Mouse (Mus musculus): ENCODE measurements around the gene Ctsa. TPM values are rescaled to one million over a fixed set of nuclear protein-coding genes. Genes with fewer than 3 reads are reported as not detected.
"Not testable (repeated sequence)": the region's sequence is repeated elsewhere in the genome, so short reads cannot be mapped to it uniquely, and the experiment has no call there.

Gene Ctsa
- total RNA-seq, 2 experiments from 2014 or later, result 89.5 to 96.2 TPM

DNA sequence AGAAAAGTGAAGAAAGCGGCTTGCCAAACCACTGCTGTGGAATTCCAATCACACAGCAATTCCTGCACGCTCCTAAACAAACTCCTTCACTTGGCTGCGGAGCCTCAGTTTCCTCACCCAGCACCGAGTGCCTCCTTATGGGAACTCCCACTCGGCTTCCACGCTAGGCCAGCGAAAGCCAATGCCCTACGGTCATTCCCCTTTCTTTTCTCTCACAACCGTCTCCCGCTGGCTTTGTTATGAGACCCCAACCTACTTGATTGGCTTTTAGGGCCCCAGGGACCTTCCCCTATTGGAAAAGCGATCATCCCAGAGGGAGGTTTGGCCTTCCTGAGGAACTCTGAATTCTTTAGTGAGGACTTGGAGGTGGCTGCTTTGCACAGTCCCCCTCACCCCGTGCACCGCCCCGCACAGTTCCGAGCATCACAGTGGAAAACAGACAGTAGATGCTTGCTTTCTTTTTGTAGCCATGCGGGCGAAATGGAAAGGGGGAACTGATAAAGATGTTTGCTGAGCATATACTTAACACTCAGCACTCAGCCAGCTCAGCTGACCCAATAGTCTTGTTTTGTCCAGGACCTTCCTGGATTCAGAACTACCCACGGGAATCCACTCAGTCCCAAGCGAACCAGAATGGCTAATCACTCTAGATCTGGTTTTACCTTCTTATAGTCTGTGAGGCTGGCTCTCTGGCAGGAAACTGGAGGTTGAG is 25.3 kb downstream of the Ctsa start:
- peak overlapping the region; percentile 60 for H3K4me3 ChIP-seq
- no peak for DNase-seq (ENCODE audit: extremely low spot score in 1 of 2, low spot score in 2 of 2)
- TF ChIP-seq CTCF (IDR thresholded peaks at IDR 0.05), result no peak
- peak overlapping the region; percentile 5; the same call in 1 of the 2 replicates for H3K27ac ChIP-seq
- intact Hi-C loops (cut with DNase I), result no loop called here

DNA sequence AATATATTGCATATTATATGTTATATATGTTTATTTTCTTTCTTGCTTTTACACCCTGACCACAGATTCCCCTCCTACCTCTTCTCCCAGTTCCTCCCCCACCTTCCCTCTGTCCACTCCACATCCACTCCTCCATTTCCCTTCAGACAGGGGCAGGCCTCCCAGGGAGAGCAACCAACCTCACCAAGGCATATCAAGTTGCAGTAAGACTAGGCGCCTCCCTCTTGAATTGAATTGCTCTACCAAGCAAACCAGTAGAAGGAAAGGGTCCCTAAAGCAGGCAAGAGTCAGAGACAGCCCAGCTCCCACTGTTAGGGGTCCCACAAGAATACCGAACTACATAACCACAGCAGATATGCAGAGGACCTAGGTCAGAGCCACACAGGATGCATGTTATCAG is 26.5 kb downstream of the Ctsa start:
- intact Hi-C loops (cut with DNase I), result no loop called here
- no peak overlapping the region for H3K4me3 ChIP-seq
- H3K27ac ChIP-seq, result no peak overlapping the region
- no peak for DNase-seq (ENCODE audit: extremely low spot score in 1 of 2, low spot score in 2 of 2)
- TF ChIP-seq CTCF (IDR thresholded peaks at IDR 0.05), result no peak

DNA sequence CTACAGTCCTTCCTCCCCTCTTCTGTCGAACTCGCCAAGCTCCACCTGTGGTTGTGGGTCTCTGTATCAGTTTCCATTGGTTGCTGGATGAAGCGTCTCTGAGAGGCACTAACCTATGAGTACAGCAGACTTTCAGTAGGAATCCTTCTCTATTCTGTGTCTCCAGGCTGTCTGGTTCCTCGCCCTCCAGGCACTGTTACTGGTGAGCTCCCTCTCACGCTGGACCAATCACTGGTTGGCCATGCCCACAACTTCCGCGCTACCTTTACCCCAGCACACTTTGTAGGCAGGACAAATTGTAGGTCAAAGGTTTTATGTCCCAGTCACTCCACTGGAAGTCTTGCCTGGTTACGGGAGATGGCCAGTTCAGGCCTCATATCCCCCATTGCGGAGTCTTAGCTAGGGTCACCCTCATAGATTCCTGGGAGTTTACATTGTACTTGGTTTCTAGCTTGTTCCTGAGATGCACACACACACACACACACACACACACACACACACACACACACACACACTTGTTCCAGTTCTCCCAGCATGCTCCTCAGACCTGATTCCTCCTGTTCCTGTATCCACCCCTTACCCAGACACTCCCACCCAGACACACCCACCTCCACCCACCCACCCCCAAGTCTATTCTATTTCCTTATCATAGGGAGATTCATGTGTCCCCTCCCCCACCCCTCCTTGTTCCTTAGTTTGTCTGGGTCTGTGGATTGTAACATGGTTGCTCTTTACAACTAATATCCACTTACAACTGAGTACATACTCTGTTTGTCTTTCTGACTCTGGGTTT is 27.2 kb downstream of the Ctsa start:
- H3K4me3 ChIP-seq, result no peak overlapping the region
- no peak for DNase-seq (ENCODE audit: extremely low spot score in 1 of 2, low spot score in 2 of 2)
- intact Hi-C loops (cut with DNase I), result no loop called here
- H3K27ac ChIP-seq, result no peak overlapping the region
- TF ChIP-seq CTCF (IDR thresholded peaks at IDR 0.05), result no peak

DNA sequence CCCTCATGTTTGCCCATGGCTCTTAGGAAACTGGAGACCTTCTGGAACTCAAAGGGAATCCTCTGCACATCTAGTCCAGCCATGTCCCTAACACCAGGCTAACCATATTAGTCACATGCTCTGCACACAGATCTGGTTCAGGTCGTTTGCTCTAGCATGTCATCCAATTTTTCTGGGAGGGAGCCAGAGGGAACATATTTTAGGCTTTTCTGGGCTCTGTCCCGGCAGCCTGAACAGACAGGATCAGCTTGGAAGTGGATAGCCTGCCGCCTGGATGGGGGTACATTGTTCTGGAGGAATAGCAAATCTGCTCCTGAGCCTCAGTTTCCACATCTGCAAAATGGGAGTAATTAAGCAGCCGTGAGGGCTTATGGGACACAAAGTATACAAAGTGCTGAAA is 28.4 kb downstream of the Ctsa start:
- H3K4me3 ChIP-seq, result no peak overlapping the region
- intact Hi-C loops (cut with DNase I), result no loop called here
- TF ChIP-seq CTCF (IDR thresholded peaks at IDR 0.05), result no peak
- no peak for DNase-seq (ENCODE audit: extremely low spot score in 1 of 2, low spot score in 2 of 2)
- H3K27ac ChIP-seq, result no peak overlapping the region

DNA sequence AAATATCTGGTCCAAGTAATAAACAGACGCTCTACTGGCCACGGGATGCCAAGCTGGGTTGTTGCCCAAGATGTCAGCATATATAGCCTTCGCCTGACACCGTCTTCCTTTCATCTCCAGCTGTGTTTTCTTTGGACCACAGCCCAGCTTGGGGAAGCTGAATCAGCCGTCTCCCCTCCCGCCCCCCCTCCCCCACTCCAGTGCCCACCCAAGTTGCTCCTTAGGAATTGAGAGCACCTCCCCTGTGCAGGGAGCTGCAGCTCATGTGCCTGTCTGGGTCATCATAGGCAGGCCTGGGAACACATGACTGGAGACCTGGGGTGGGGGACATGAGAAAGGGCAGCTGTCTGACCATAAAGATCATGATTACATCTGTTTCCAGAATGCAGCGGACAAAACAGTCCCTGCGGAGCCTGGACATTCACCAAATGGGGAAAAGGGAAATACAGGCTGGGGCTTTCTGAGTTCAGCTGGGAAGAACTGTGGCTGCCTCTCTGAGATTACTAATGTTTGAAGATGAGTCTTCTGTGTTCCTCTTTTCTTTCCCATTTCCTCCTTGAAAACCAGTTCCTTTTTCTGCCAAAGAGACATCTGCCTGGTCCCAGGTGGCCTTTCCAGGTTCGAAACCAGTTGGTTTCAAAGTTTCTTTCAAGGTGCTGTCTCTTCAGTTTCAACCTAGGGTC is 29.6 kb downstream of the Ctsa start:
- TF ChIP-seq CTCF (IDR thresholded peaks at IDR 0.05), result no peak
- Histone ChIP-seq H3K4me3 (no peak overlapping the region), H3K27ac (no peak overlapping the region; the same call in 1 of the 2 replicates)
- intact Hi-C loops (cut with DNase I), result no loop called here
- DNase-seq (ENCODE audit: extremely low spot score in 1 of 2, low spot score in 2 of 2), result no peak

DNA sequence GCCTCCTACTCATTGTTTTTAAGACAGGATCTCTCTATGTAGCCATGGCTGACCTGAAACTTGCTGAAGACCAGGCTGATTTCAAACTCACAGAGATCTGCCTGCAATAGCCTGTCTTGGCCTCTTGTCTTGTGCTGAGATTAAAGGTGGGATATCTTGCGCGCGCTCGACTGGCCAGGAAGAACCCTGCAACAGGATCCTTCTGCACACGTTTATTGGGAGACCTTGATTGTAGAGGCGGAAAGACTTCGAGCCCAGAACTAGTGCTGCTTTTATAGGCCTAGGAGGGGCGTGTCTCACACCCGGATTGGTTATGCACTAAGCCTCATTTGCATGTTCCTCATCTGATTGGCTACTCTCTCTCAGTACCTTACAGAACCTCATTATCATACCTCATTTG is 30.7 kb downstream of the Ctsa start:
- H3K4me3 ChIP-seq; intact Hi-C loops (cut with DNase I); H3K27ac ChIP-seq; DNase-seq (ENCODE audit: extremely low spot score in 1 of 2, low spot score in 2 of 2): not testable (repeated sequence)

DNA sequence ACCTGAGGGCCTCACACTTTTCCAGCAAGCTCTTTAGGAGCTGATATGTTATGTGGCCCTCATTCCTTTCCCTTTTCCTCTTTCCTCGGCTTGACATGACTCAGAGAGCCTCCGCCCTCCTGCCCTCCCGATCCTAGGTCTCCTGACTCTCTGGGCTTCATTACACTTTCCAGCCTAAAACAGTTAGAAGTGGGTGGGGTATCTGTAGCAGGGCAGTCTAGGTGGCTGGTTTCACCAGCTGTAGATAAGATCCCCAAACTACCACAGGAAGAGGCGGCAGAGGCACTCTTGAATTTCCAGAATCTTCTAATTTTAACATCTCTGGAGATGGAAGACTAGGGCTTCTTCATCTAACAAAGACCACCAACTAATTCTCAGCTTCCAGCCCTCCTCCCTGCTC is 31.9 kb downstream of the Ctsa start:
- no peak for TF ChIP-seq CTCF (IDR thresholded peaks at IDR 0.05)

DNA sequence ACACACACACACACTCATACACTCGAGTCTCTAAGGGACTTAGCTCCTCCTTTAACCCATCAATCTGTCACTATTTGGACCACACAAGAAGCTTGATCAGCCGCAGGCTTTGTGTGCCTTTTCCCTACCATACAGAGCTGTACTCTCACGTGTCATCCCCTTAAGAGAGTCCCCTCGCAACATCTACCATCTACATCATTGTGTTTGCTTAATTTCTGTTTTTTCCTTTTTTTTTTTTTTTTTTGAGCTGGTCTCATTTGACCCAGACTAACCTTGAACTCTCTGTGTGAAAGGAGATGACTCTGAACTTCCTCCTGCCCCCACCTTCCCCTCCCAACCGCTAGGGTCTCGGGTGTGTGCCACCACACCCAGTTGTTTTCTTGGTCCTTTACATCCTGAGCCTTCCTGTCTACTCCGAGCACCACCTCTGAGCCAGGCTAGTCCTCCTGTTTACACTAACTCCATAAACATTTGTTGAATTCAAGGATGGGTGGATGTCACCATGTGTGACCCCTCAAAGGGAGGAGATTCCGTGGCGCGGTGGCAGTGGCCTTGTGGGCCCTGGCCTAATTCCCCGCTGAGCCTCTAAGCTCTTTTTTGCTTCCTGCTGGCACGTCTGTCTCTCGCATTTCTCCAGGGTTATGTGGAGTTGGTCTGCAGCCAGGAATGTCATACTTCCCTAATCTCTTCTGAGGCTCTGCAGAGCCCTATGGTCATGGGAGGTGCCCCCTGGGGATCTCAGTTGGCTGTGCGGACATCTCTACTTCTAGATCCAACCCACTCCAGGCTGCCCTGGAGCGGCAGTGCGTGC is 34.3 kb downstream of the Ctsa start:
- no peak for DNase-seq (ENCODE audit: extremely low spot score in 1 of 2, low spot score in 2 of 2)
- TF ChIP-seq CTCF (IDR thresholded peaks at IDR 0.05), result no peak; the same call in none of the 2 replicates
- Histone ChIP-seq H3K4me3 (no peak overlapping the region), H3K27ac (peak overlapping the region; percentile 62)
- intact Hi-C loops (cut with DNase I), result no loop called here

More for the DNA sequence above, 31.9 kb downstream of the Ctsa start:
- DNase-seq (ENCODE audit: extremely low spot score in 1 of 2, low spot score in 2 of 2), result no peak
- H3K27ac ChIP-seq, result no peak overlapping the region
- H3K4me3 ChIP-seq, result no peak overlapping the region
- intact Hi-C loops (cut with DNase I), result no loop called here

DNA sequence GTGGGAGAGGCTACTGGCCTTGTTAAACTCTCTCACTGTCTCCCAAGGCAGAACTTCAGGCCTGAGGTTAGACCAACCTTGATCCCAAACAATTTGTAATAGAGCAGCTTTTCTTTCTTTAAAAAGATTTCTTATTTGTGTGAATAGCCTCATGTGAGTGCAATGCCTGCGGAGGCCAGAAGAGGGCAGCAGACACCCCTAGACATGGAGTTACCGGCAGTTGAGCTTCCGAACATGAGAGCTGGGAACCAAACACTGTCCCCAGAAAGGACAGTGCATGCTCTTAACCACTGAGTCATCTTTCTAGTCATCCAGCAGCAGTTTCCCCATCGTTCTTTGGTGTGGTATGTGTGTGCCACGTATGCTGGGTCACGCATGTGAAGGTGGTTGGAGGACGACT is 34.9 kb downstream of the Ctsa start:
- TF ChIP-seq CTCF (IDR thresholded peaks at IDR 0.05), result peak; percentile 50
- peak overlapping the region; percentile 62 for H3K27ac ChIP-seq
- intact Hi-C loops (cut with DNase I), result no loop called here
- H3K4me3 ChIP-seq, result no peak overlapping the region
- no peak for DNase-seq (ENCODE audit: extremely low spot score in 1 of 2, low spot score in 2 of 2)

DNA sequence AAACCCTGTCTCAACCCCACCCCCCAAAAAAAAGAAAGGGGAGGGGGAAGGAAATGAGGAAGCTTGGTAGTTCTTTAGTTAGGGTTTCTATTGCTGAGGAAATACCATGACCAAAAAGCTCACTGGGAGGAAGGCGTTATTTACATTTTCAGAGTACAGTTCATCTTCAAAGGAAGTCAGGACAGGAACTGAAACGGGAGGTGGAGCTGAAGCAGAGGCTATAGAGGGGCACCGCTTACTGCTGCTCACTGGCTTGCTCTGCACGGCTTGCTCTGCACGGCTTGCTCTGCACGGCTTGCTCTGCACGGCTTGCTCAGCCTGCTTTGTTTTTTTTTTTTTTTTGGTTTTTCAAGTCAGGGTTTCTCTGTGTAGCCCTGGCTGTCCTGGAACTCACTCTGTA is 35.8 kb downstream of the Ctsa start:
- intact Hi-C loops (cut with DNase I), result no loop called here
- no peak for TF ChIP-seq CTCF (IDR thresholded peaks at IDR 0.05)
- no peak overlapping the region for H3K27ac ChIP-seq
- H3K4me3 ChIP-seq, result no peak overlapping the region
- no peak for DNase-seq (ENCODE audit: extremely low spot score in 1 of 2, low spot score in 2 of 2)

DNA sequence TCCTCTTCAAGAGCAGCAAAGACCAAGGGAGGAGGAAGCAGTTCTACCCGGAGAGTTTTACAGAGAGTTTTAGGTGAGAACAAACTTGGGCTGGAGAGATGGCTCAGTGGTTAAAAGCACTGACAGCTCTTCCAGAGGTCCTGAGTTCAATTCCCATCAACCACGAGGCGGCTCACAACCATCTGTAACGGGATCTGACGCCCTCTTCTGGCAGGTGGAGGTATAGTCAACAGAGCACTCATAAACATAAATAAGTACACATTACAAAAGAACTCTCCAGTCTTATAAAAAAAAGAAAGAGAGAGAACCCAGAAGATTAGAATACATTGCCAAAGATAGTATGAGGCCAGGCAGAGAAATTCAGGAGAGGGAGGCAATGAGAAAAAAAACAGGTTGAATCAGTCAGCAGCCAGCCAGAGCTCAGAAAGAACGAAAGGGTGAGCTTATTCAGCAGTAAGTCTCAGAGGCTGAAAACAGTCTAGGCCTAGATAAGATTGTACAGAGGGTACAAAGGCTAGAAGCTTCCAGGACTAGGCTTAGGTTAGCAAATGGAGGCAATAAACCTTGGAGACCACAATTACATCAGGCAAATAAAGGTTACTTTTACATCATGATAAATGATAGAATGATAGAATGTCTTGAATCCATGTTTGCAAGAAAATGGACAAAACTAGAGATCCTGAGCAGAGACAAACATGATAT is 39.1 kb downstream of the Ctsa start:
- no peak for DNase-seq (ENCODE audit: extremely low spot score in 1 of 2, low spot score in 2 of 2)
- Histone ChIP-seq H3K27ac (no peak overlapping the region), H3K4me3 (no peak overlapping the region)
- TF ChIP-seq CTCF (IDR thresholded peaks at IDR 0.05), result no peak; the same call in 1 of the 2 replicates
- intact Hi-C loops (cut with DNase I), result no loop called here

Data from left cerebral cortex, adult 2 months (tissue).